Mouse (Mus musculus) lung, postnatal 0 days (tissue): ENCODE data around the gene Rho. TPM values are rescaled to one million over a fixed set of nuclear protein-coding genes. Genes with fewer than 3 reads are reported as not detected.

Source experiments
- ATAC-seq: fragments of 200-750 bp; cut with Nextera tagmentation; 2 replicates; pipeline ENCODE4 v1.8.0; 2017; ENCODE audit warnings: moderate library complexity
- DNase-seq: peaks from one replicate; pipeline ENCODE4 v3.0.0-alpha.2; 2016; ENCODE audit warnings: low spot score
- H3K27ac ChIP-seq: fragments of 300-500 bp; sonication (generic); 2 replicates; pipeline ENCODE4 v1.5.1; 2014; ENCODE audit warnings: antibody characterized with exemption, mild to moderate bottlenecking, low read length, mixed read lengths
- H3K27me3 ChIP-seq: fragments of 300-500 bp; sonication (generic); replicated peaks from 2 replicates; pipeline ENCODE4 v1.6.1; 2014; ENCODE audit warnings: low read length, mixed read lengths; ENCODE audit not compliant: insufficient read depth
- H3K36me3 ChIP-seq: fragments of 300-500 bp; sonication (generic); 2 replicates; pipeline ENCODE4 v1.6.1; 2014; ENCODE audit warnings: low read length, mixed read lengths; ENCODE audit not compliant: insufficient read depth
- H3K4me1 ChIP-seq: fragments of 300-500 bp; sonication (generic); 2 replicates; pipeline ENCODE4 v1.6.1; 2014; ENCODE audit warnings: antibody characterized with exemption, low read depth, low read length, mixed read lengths; ENCODE audit not compliant: insufficient read depth
- H3K4me2 ChIP-seq: fragments of 300-500 bp; sonication (generic); replicated peaks from 2 replicates; pipeline ENCODE4 v1.6.1; 2014; ENCODE audit warnings: low read depth, mild to moderate bottlenecking, low read length, moderate library complexity, mixed read lengths
- H3K4me3 ChIP-seq: fragments of 300-500 bp; sonication (generic); 2 replicates; pipeline ENCODE4 v1.5.1; 2014; ENCODE audit warnings: low read depth, low read length
- H3K9ac ChIP-seq: fragments of 300-500 bp; sonication (generic); replicated peaks from 2 replicates; pipeline ENCODE4 v1.6.1; 2014; ENCODE audit warnings: low read depth, mild to moderate bottlenecking
- H3K9me3 ChIP-seq: fragments of 300-500 bp; sonication (generic); 2 replicates; pipeline ENCODE4 v1.6.1; 2016; ENCODE audit warnings: low read length, mixed read lengths
- CTCF ChIP-seq: IDR thresholded peaks from 2 replicates; pipeline ENCODE4 v1.5.1; 2016; ENCODE audit warnings: antibody characterized with exemption, mild to moderate bottlenecking
- EP300 ChIP-seq: IDR thresholded peaks from 2 replicates; pipeline ENCODE4 v1.6.1; 2016; ENCODE audit warnings: antibody characterized with exemption, mild to moderate bottlenecking, control low read depth
- WGBS: fragments of 180-500 bp; shearing (Covaris S2); extraction: QIAGEN DNeasy Blood & Tissue Kit; methylation state at CpG from one replicate; pipeline ENCODE4 v1.1.7; 2014; 5-methylcytosine and 5-hydroxymethylcytosine counted together
- polyA plus RNA-seq: library from polyadenylated mRNA; unstranded; fragments of >200 nt; fragmentation: Nextera tagmentation; extraction: Ambion mirVana; gene quantifications from 2 replicates; pipeline ENCODE4 v1.2.1, GENCODE M21; 2015

Rho gene
- 0.04 TPM in 1 of 2 replicates, not detected in the other for polyA plus RNA-seq

DNA sequence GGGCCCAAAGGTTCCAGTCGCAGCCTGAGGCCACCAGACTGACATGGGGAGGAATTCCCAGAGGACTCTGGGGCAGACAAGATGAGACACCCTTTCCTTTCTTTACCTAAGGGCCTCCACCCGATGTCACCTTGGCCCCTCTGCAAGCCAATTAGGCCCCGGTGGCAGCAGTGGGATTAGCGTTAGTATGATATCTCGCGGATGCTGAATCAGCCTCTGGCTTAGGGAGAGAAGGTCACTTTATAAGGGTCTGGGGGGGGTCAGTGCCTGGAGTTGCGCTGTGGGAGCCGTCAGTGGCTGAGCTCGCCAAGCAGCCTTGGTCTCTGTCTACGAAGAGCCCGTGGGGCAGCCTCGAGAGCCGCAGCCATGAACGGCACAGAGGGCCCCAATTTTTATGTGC is at the start of gene Rho:
Gene Rho (plus strand): TSS at position 110 of the 400 bp plus-strand sequence.
- no peaks in the 10 kb centered on the region for H3K27me3 ChIP-seq
- no peak for TF ChIP-seq CTCF
- no peak for TF ChIP-seq EP300
- WGBS = 95% methylated on average over 14 of the region's 14 CpGs

DNA sequence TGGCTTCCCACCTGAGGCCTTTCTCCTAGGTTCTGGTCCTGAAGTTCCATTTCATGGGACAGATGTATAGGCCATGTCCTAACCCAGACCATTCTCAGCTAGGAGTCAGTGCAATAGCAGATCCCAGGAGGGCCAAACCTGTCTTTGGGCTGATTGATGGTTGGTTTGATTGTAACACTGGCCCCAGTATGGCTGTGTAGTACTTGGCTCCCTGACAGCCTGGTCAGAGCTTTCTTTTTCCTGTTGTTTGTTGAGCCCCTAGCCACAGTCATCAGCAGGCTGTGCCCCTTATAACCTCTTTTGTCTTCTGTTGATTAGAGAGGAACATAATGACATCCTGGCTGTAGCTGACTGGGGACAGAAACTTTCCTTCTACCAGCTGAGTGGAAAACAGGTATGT is 47.5 kb upstream of the Rho start:
- peak; percentile 40 for DNase-seq
- ATAC-seq = peak; percentile 45

More for the DNA sequence above, at the start of gene Rho:
- no peak within 1 kb of the TSS for H3K27ac ChIP-seq
- H3K9ac ChIP-seq = no peak within 1 kb of the TSS
- H3K9me3 ChIP-seq = no peaks in the 10 kb centered on the region
- ATAC-seq (no peak), DNase-seq (no peak)
- no peaks in the 10 kb centered on the region for H3K36me3 ChIP-seq
- H3K4me3 ChIP-seq = no peak within 1 kb of the TSS
- H3K4me2 ChIP-seq = no peak within 1 kb of the TSS
- no peaks in the 10 kb centered on the region for H3K4me1 ChIP-seq

DNA sequence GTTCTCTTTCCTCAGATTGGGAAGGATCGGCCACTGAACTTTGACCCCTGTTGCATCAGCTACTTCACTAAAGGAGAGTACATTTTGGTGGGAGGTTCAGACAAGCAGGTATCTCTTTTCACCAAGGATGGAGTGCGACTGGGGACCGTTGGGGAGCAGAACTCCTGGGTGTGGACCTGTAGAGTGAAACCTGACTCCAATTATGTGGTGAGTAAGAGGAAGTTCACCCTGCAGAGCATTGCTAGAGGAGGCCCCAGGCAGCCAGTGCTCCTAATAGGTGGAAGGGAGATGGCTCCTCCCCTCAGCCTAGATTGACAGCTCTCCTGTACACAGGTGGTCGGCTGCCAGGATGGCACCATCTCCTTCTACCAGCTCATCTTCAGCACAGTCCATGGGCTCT is 44.7 kb upstream of the Rho start:
- no peaks in the 10 kb centered on the region for H3K36me3 ChIP-seq
- no peak overlapping the region for H3K9ac ChIP-seq
- no peaks in the 10 kb centered on the region for H3K27me3 ChIP-seq
- H3K9me3 ChIP-seq = no peaks in the 10 kb centered on the region
- no peak for TF ChIP-seq CTCF
- TF ChIP-seq EP300 = no peak
- no peak overlapping the region for H3K27ac ChIP-seq
- H3K4me1 ChIP-seq = peaks cover 6% of the 10 kb centered on the region; the same call in 1 of the 2 replicates
- 59% methylated on average over 4 of the region's 4 CpGs for WGBS
- ATAC-seq (no peak), DNase-seq (no peak)
- H3K4me3 ChIP-seq = no peak overlapping the region
- H3K4me2 ChIP-seq = no peak overlapping the region

More for the DNA sequence above, 47.5 kb upstream of the Rho start:
- no peak overlapping the region for H3K4me3 ChIP-seq
- no peaks in the 10 kb centered on the region for H3K36me3 ChIP-seq
- H3K27me3 ChIP-seq = no peaks in the 10 kb centered on the region
- no peaks in the 10 kb centered on the region for H3K4me1 ChIP-seq
- no peak overlapping the region for H3K9ac ChIP-seq
- no peak overlapping the region for H3K27ac ChIP-seq
- peak; percentile 37; the same call in 1 of the 2 replicates for TF ChIP-seq EP300
- no peak for TF ChIP-seq CTCF
- no peaks in the 10 kb centered on the region for H3K9me3 ChIP-seq
- H3K4me2 ChIP-seq = no peak overlapping the region

- no peaks in the 10 kb centered on the region for H3K36me3 ChIP-seq
- TF ChIP-seq CTCF = peak; percentile 71
- TF ChIP-seq EP300 = no peak
Measured at GRCm38 (mm10) chr6:115888296-115888695, 43.3 kb upstream of the Rho start.

DNA sequence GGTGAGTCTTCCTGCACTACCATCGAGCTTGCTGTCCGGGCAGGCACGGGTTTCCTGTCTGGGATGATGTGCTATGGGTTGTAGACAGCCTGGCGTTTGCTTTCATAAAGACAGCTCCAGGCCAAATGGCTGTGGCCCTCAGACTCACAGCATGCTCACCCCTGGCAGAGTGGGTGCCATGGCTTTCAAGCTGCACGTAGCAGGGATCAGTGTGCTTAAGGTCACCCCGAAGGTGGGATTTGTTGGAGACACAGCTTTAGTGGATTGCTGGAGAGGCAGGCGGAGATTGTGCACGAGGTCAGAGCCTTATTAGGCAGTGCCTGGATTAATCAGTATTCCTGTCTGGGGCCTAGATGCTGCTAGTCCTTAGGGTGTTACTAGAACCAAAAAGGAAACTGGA is 40.9 kb upstream of the Rho start:
- Histone ChIP-seq H3K4me3 (no peak overlapping the region), H3K4me2 (no peak overlapping the region), H3K9ac (no peak overlapping the region), H3K27me3 (no peaks in the 10 kb centered on the region), H3K9me3 (no peaks in the 10 kb centered on the region), H3K4me1 (peaks cover 6% of the 10 kb centered on the region; the same call in 1 of the 2 replicates), H3K27ac (peak overlapping the region; percentile 79), H3K36me3 (no peaks in the 10 kb centered on the region)
- TF ChIP-seq EP300 (no peak), CTCF (no peak)
- 58% methylated on average over 8 of the region's 8 CpGs for WGBS
- no peak for DNase-seq
- ATAC-seq = no peak

More at GRCm38 (mm10) chr6:115888296-115888695, 43.3 kb upstream of the Rho start:
- no peak overlapping the region for H3K4me2 ChIP-seq
- H3K27me3 ChIP-seq = no peaks in the 10 kb centered on the region
- H3K4me3 ChIP-seq = no peak overlapping the region
- no peaks in the 10 kb centered on the region for H3K9me3 ChIP-seq
- H3K4me1 ChIP-seq = peaks cover 6% of the 10 kb centered on the region; the same call in 1 of the 2 replicates
- H3K27ac ChIP-seq = no peak overlapping the region
- ATAC-seq (no peak), DNase-seq (no peak)
- WGBS = 97% methylated on average over 3 of the region's 3 CpGs
- H3K9ac ChIP-seq = no peak overlapping the region

- ATAC-seq (peak; percentile 47), DNase-seq (peak; percentile 50)
- TF ChIP-seq CTCF (no peak), EP300 (no peak)
- no peaks in the 10 kb centered on the region for H3K9me3 ChIP-seq
- no peaks in the 10 kb centered on the region for H3K27me3 ChIP-seq
- H3K4me3 ChIP-seq = no peak overlapping the region
- no peaks in the 10 kb centered on the region for H3K36me3 ChIP-seq
- 38% methylated on average over 6 of the region's 6 CpGs for WGBS
- H3K4me2 ChIP-seq = no peak overlapping the region; the same call in 1 of the 2 replicates
- no peak overlapping the region for H3K9ac ChIP-seq
- H3K4me1 ChIP-seq = peaks cover 6% of the 10 kb centered on the region; the same call in 1 of the 2 replicates
- H3K27ac ChIP-seq = peak overlapping the region; percentile 79
Measured at GRCm38 (mm10) chr6:115891061-115891460, 40.5 kb upstream of the Rho start.
